Mouse (Mus musculus) forebrain, embryonic 14.5 days (tissue): Measurements from ENCODE around the gene Hmgn3. TPM values are rescaled to one million over a fixed set of nuclear protein-coding genes. Genes with fewer than 3 reads are reported as not detected.

Experiments
- ATAC-seq: fragments of 200-750 bp; cut with Nextera tagmentation; 2 replicates; pipeline ENCODE4 v1.8.0; 2017; ENCODE audit warnings: mild to moderate bottlenecking, moderate library complexity
- DNase-seq: peaks from one replicate; pipeline ENCODE4 v3.0.0-alpha.2; 2015; ENCODE audit warnings: low spot score
- H3K27ac ChIP-seq: fragments of 300-500 bp; sonication (generic); 2 replicates; pipeline ENCODE4 v1.5.1; 2014; ENCODE audit warnings: low read depth, mild to moderate bottlenecking, control low read depth, low read length, moderate library complexity
- H3K27me3 ChIP-seq: fragments of 300-500 bp; sonication (generic); replicated peaks from 2 replicates; pipeline ENCODE4 v1.6.1; 2014; ENCODE audit warnings: low read length, control low read depth, mixed read lengths; ENCODE audit not compliant: control insufficient read depth, insufficient read depth
- H3K36me3 ChIP-seq: fragments of 300-500 bp; sonication (generic); 2 replicates; pipeline ENCODE4 v1.6.1; 2014; ENCODE audit warnings: low read length, control low read depth; ENCODE audit not compliant: control insufficient read depth, insufficient read depth
- H3K4me1 ChIP-seq: fragments of 300-500 bp; sonication (generic); 2 replicates; pipeline ENCODE4 v1.6.1; 2014; ENCODE audit warnings: antibody characterized with exemption, low read length, control low read depth; ENCODE audit not compliant: control insufficient read depth, insufficient read depth
- H3K4me2 ChIP-seq: fragments of 300-500 bp; sonication (generic); 2 replicates; pipeline ENCODE4 v1.6.1; 2014; ENCODE audit warnings: mild to moderate bottlenecking, control low read depth, low read length
- H3K4me3 ChIP-seq: fragments of 300-500 bp; sonication (generic); 2 replicates; pipeline ENCODE4 v1.5.1; 2014; ENCODE audit warnings: low read depth, low read length, control low read depth
- H3K9ac ChIP-seq: fragments of 300-500 bp; sonication (generic); 2 replicates; pipeline ENCODE4 v1.6.1; 2014; ENCODE audit warnings: mild to moderate bottlenecking, low read length, control low read depth, moderate library complexity
- H3K9me3 ChIP-seq: fragments of 300-500 bp; sonication (generic); replicated peaks from 2 replicates; pipeline ENCODE4 v1.6.1; 2016; ENCODE audit warnings: low read length, control low read depth, mixed read lengths; ENCODE audit not compliant: control insufficient read depth
- WGBS: fragments of 180-500 bp; shearing (Covaris S2); extraction: QIAGEN DNeasy Blood & Tissue Kit; methylation state at CpG from one replicate; pipeline ENCODE4 v1.1.7; 2014; 5-methylcytosine and 5-hydroxymethylcytosine counted together
- polyA plus RNA-seq: library from polyadenylated mRNA; unstranded; fragments of >200 nt; fragmentation: Nextera tagmentation; extraction: Ambion mirVana; gene quantifications from 2 replicates; pipeline ENCODE4 v1.2.1, GENCODE M21; 2014

Gene Hmgn3
- polyA plus RNA-seq, 1 experiment from 2014 or later = 188 TPM

DNA sequence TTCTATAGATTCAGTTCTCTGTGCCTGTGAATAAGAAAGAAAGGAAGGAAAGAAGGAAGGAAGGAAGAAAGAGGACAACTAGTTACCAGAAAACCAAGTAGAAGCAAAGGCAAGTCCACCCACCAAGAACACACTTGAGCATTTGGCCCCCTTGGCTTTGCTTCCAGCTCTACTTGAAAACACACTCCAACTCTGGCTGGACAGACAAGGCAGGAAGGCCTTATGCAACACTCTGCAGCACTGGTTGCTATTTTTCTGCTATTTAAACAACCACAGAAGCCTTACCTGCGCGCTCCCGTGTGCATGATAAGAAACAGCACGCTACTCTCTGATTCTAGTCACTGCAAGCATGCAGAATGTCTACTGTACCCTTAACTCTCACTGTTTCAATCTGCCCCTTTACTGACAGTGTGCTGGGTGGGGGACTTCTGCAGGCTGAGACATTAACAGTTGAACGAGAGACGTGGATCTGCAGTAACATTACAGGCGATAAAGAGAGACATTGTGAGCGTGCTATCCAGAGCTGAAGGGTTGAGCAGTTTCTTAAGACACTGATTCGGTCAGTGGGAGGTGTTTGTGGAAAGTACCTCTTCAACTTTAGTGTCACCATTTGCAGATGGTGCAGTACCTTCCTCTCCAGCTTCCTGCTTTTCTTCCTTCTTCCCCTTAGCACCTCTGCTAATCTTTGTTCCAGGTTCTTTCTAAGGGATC is 35.9 kb downstream of the Hmgn3 start:
- no peak overlapping the region for H3K27ac ChIP-seq
- no peaks in the 10 kb centered on the region for H3K4me1 ChIP-seq
- no peak overlapping the region for H3K9ac ChIP-seq
- H3K9me3 ChIP-seq = no peaks in the 10 kb centered on the region
- H3K36me3 ChIP-seq = peaks cover 14% of the 10 kb centered on the region; the same call in 1 of the 2 replicates
- ATAC-seq = no peak
- H3K27me3 ChIP-seq = no peaks in the 10 kb centered on the region
- H3K4me2 ChIP-seq = no peak overlapping the region
- no peak overlapping the region for H3K4me3 ChIP-seq
- WGBS = 95% methylated on average over 9 of the region's 9 CpGs
- no peak for DNase-seq

DNA sequence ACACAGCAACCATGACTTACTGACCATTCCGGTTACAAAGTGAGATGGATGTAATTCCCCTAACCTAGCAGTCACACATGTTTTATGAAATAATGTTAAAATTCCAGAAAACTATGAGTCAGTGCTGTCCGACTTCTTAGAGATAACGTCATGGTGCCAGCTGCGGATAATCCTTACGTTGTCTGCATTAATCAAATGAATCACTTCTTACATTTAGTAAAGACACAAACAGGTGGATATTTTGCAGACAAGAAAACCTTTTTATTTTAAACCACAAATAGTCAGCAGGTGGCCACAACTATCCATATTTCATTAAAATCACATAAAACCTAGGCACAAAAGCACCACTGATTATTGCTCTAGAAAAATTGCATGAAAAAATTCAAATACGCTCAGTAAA is 36.8 kb downstream of the Hmgn3 start:
- DNase-seq (no peak), ATAC-seq (no peak)
- WGBS = 94% methylated on average over 6 of the region's 6 CpGs
- no peaks in the 10 kb centered on the region for H3K4me1 ChIP-seq
- H3K9me3 ChIP-seq = no peaks in the 10 kb centered on the region
- no peaks in the 10 kb centered on the region for H3K27me3 ChIP-seq
- H3K36me3 ChIP-seq = peaks cover 14% of the 10 kb centered on the region; the same call in 1 of the 2 replicates
- H3K9ac ChIP-seq = no peak overlapping the region
- H3K4me3 ChIP-seq = no peak overlapping the region
- H3K27ac ChIP-seq = no peak overlapping the region
- H3K4me2 ChIP-seq = no peak overlapping the region

DNA sequence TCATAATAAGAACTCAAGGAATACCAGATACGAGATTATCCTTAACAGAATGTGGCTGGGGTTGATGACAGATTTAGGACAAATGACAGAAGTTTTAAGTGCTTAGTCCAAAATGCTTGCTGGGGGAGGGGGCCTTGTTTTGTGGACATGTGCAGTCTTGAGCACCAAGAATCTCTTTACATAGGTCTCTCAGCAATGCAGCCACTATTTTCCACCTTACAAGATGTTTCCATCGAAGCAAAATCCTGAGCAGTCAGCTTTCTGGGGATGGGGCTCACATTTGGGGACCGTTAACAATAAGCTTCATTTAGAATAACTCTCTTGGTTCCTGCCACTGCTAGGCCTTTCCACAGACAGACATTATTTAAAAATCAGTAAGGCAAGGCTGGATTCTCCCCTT is 37.7 kb downstream of the Hmgn3 start:
- Histone ChIP-seq H3K9me3 (no peaks in the 10 kb centered on the region), H3K4me2 (no peak overlapping the region), H3K27ac (no peak overlapping the region), H3K4me3 (no peak overlapping the region), H3K36me3 (peaks cover 14% of the 10 kb centered on the region; the same call in 1 of the 2 replicates), H3K27me3 (no peaks in the 10 kb centered on the region), H3K4me1 (no peaks in the 10 kb centered on the region), H3K9ac (no peak overlapping the region)
- WGBS = 83% methylated on average over 3 of the region's 3 CpGs
- ATAC-seq (no peak), DNase-seq (no peak)

DNA sequence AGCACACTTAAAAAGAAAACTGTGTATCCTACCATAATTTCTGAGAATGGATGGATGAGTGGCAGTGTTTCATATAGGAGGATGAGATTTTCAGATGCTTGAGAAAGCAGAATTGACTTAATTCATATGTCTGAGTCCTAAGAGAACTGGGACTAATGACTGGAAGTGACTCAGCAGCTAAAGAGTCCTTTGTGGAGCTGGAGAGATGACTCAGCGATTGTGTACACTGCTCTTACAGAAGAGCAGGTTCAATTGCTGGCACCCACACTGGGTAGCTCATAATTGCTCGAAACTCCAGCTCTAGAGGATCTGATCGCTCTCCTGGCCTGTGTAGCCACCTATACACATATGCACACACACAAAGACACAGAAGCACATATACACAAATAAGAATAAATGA is 42.7 kb downstream of the Hmgn3 start:
- ATAC-seq (no peak), DNase-seq (no peak)
- no peak overlapping the region for H3K4me3 ChIP-seq
- H3K4me2 ChIP-seq = no peak overlapping the region
- H3K9ac ChIP-seq = no peak overlapping the region
- 88% methylated on average over 3 of the region's 3 CpGs for WGBS
- H3K27me3 ChIP-seq = no peaks in the 10 kb centered on the region
- H3K4me1 ChIP-seq = peaks cover under 1% of the 10 kb centered on the region; the same call in 1 of the 2 replicates
- H3K27ac ChIP-seq = no peak overlapping the region
- no peaks in the 10 kb centered on the region for H3K9me3 ChIP-seq
- 0 out of 2 replicates have a peak, but pooled peaks cover 2% of the 10 kb centered on the region for H3K36me3 ChIP-seq

DNA sequence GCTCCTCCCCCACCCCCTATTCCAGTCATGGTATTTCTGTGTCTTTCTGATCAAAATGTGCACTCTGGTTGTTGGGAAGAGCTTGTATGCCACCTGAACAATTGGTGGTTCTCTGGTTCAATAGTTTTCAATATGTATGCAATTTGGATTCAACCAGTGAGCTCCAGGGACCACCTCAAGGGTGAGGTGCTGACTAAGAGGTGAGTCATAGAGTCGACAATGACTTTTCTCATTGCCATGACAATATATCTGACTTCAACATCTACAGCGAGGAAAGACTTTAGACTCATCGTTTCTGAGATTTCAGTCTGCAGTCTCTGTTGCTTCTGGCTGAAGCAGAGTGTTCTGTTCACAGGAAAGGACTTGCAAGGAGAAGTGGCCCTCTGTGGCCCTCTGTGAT is 44.8 kb downstream of the Hmgn3 start:
- no peak overlapping the region for H3K4me2 ChIP-seq
- no peaks in the 10 kb centered on the region for H3K9me3 ChIP-seq
- no peak overlapping the region for H3K4me3 ChIP-seq
- ATAC-seq (no peak), DNase-seq (no peak)
- H3K27me3 ChIP-seq = no peaks in the 10 kb centered on the region
- peaks cover 7% of the 10 kb centered on the region for H3K4me1 ChIP-seq
- 0 out of 2 replicates have a peak, but pooled peaks cover 2% of the 10 kb centered on the region for H3K36me3 ChIP-seq
- no peak overlapping the region for H3K9ac ChIP-seq
- H3K27ac ChIP-seq = no peak overlapping the region
- 93% methylated on average over 3 of the region's 3 CpGs for WGBS

DNA sequence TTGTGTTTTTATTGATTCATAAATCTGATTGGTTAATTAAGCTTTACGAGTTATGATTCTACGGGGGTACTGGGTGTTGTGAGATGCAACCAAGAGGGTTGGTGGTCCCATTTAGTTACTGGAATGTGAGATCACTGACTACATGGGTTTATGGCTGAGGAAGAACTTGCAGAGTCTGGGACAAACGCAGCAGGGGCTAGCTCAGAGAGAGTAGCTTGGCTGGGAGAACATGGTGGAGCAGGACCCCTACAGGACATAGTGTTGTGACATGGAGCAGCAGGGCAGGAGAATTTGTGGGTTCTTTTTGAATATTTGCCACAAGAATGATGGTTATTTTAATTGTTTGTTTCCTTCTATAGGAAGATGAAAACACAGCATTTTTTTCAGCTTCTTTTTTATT is 45.7 kb downstream of the Hmgn3 start:
- no peak overlapping the region for H3K27ac ChIP-seq
- H3K4me3 ChIP-seq = no peak overlapping the region
- H3K9me3 ChIP-seq = no peaks in the 10 kb centered on the region
- DNase-seq (no peak), ATAC-seq (no peak)
- 91% methylated on average over 3 of the region's 3 CpGs for WGBS
- peaks cover 7% of the 10 kb centered on the region for H3K4me1 ChIP-seq
- H3K9ac ChIP-seq = no peak overlapping the region
- 0 out of 2 replicates have a peak, but pooled peaks cover 2% of the 10 kb centered on the region for H3K36me3 ChIP-seq
- H3K27me3 ChIP-seq = no peaks in the 10 kb centered on the region
- no peak overlapping the region for H3K4me2 ChIP-seq

DNA sequence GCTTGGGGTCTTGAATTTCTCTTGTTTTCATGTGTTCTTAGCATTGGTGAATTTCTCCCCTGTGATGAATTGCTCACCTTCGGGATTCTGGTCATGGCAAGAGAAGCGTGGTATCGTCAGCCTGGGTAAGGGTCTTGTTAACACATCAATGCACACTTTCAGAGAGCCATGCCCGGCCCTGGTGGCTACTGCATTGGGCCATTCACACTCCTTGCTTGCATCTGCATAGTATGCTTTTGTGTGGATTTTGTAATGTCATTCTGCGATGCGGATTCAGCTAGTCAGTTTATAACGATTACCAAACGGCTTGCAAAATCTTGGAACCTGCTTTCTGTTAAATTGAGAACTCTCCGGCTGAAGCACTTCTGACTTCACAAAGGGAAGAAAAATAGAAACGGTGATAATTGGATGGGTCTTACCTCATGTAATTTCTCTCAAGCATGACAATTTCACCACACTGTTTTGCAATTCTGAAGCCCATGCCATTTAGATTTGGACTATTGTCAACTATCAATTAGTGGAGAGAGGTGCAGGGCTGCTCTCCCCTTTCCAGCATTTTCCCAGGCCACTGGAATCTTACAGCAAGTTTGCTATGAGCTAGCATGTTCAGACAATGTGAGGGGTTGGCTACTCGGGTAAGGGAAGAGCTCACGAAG is 47.7 kb downstream of the Hmgn3 start:
- Histone ChIP-seq H3K4me1 (peaks cover 7% of the 10 kb centered on the region), H3K27me3 (no peaks in the 10 kb centered on the region)

DNA sequence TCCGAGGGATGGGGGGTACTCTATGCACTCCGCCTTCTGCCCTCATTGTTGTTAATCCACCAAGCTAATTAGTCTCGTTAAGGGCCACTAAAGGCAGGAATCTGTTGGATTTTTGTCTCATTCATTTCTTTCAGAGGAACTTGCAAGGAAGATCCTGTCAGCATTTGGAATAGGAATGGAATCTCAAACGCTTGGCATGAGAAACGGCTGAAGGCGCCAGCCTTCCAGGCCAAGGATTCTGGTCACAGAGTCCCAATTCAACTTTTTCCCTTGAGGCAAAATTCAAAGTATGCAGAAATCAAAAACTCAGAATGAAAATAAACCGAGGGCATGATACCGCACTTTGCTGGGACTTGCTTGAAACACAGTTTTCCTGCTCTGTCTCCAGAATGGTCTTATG is 48.7 kb downstream of the Hmgn3 start:
- 16% methylated on average over 8 of the region's 8 CpGs for WGBS
- no peaks in the 10 kb centered on the region for H3K36me3 ChIP-seq
- no peak for ATAC-seq
- peaks cover 7% of the 10 kb centered on the region for H3K4me1 ChIP-seq
- no peak overlapping the region for H3K27ac ChIP-seq
- no peaks in the 10 kb centered on the region for H3K9me3 ChIP-seq
- DNase-seq = peak; percentile 38
- no peak overlapping the region for H3K4me3 ChIP-seq
- no peak overlapping the region for H3K4me2 ChIP-seq
- no peak overlapping the region for H3K9ac ChIP-seq
- no peaks in the 10 kb centered on the region for H3K27me3 ChIP-seq

More for the DNA sequence above, 47.7 kb downstream of the Hmgn3 start:
- H3K27ac ChIP-seq = peak overlapping the region; percentile 40; the same call in 1 of the 2 replicates
- peak overlapping the region; percentile 12 for H3K4me2 ChIP-seq
- ATAC-seq = peak; percentile 90
- DNase-seq = peak; percentile 82
- WGBS = 4% methylated on average over 12 of the region's 12 CpGs
- no peak overlapping the region for H3K4me3 ChIP-seq
- no peak overlapping the region; the same call in 1 of the 2 replicates for H3K9ac ChIP-seq
- no peaks in the 10 kb centered on the region for H3K36me3 ChIP-seq
- no peaks in the 10 kb centered on the region for H3K9me3 ChIP-seq
